Mouse (Mus musculus) ovary, postnatal 10 days (tissue): ENCODE data around the gene Tiam2.

ENCODE experiments used
- DNase-seq: peaks from one replicate; pipeline ENCODE4 v3.0.0; 2022; ENCODE audit warnings: low spot score

Gene Tiam2

GRCm38 (mm10) chr17:3452571-3453311 is 126.4 kb downstream of the Tiam2 start:
- DNase-seq = no peak

GRCm38 (mm10) chr17:3453946-3454345 is 127.6 kb downstream of the Tiam2 start:
- DNase-seq = no peak

GRCm38 (mm10) chr17:3454850-3455249 is 128.5 kb downstream of the Tiam2 start:
- no peak for DNase-seq

- no peak for DNase-seq
Observed at GRCm38 (mm10) chr17:3457914-3458681, 131.7 kb downstream of the Tiam2 start.

- DNase-seq = no peak
Observed at GRCm38 (mm10) chr17:3465861-3466260, 139.5 kb downstream of the Tiam2 start.

- no peak for DNase-seq
Observed at GRCm38 (mm10) chr17:3466681-3467080, 140.3 kb downstream of the Tiam2 start.

GRCm38 (mm10) chr17:3467636-3468324 is 141.4 kb downstream of the Tiam2 start:
- no peak for DNase-seq

GRCm38 (mm10) chr17:3472018-3472417 is 145.6 kb downstream of the Tiam2 start:
- no peak for DNase-seq

GRCm38 (mm10) chr17:3476546-3476945 is 150.2 kb downstream of the Tiam2 start:
- no peak for DNase-seq

GRCm38 (mm10) chr17:3481576-3482575 is 155.5 kb downstream of the Tiam2 start:
- no peak for DNase-seq

- DNase-seq = no peak
Observed at GRCm38 (mm10) chr17:3483091-3483490, 156.7 kb downstream of the Tiam2 start.

GRCm38 (mm10) chr17:3485851-3486250 is 159.5 kb downstream of the Tiam2 start:
- no peak for DNase-seq

GRCm38 (mm10) chr17:3487211-3487610 is 160.8 kb downstream of the Tiam2 start:
- no peak for DNase-seq

- no peak for DNase-seq
Observed at GRCm38 (mm10) chr17:3487721-3488601, 161.6 kb downstream of the Tiam2 start.

GRCm38 (mm10) chr17:3490216-3490895 is 164.0 kb downstream of the Tiam2 start:
- no peak for DNase-seq

GRCm38 (mm10) chr17:3491065-3491464 is 164.7 kb downstream of the Tiam2 start:
- no peak for DNase-seq

- DNase-seq = no peak
Observed at GRCm38 (mm10) chr17:3491667-3492066, 165.3 kb downstream of the Tiam2 start.

GRCm38 (mm10) chr17:3495576-3495975 is 169.2 kb downstream of the Tiam2 start:
- DNase-seq = no peak

- no peak for DNase-seq
Observed at GRCm38 (mm10) chr17:3496080-3496479, 169.7 kb downstream of the Tiam2 start.

- no peak for DNase-seq
Observed at GRCm38 (mm10) chr17:3498086-3498485, 171.7 kb downstream of the Tiam2 start.
